Mouse (Mus musculus) heart, postnatal 0 days (tissue): ENCODE data around the gene Ipo7. TPM values are rescaled to one million over a fixed set of nuclear protein-coding genes. Genes with fewer than 3 reads are reported as not detected.

Source experiments
- ATAC-seq: fragments of 200-750 bp; cut with Nextera tagmentation; 2 replicates; pipeline ENCODE4 v1.8.0; 2017; ENCODE audit warnings: low read depth, moderate number of reproducible peaks, moderate library complexity; ENCODE audit not compliant: insufficient read depth
- DNase-seq: peaks from one replicate; pipeline ENCODE4 v3.0.0-alpha.2; 2016; ENCODE audit warnings: low spot score
- H3K27ac ChIP-seq: fragments of 300-500 bp; sonication (generic); 2 replicates; pipeline ENCODE4 v1.5.1; 2014; ENCODE audit warnings: low read depth, mild to moderate bottlenecking
- H3K27me3 ChIP-seq: fragments of 300-500 bp; sonication (generic); 2 replicates; pipeline ENCODE4 v1.6.1; 2014; ENCODE audit warnings: low read length, mixed read lengths; ENCODE audit not compliant: control insufficient read depth, insufficient read depth
- H3K36me3 ChIP-seq: fragments of 300-500 bp; sonication (generic); replicated peaks from 2 replicates; pipeline ENCODE4 v1.6.1; 2014; ENCODE audit warnings: low read length, mixed read lengths; ENCODE audit not compliant: control insufficient read depth, insufficient read depth
- H3K4me1 ChIP-seq: fragments of 300-500 bp; sonication (generic); 2 replicates; pipeline ENCODE4 v1.6.1; 2014; ENCODE audit warnings: antibody characterized with exemption; ENCODE audit not compliant: control insufficient read depth, insufficient read depth
- H3K4me2 ChIP-seq: fragments of 300-500 bp; sonication (generic); 2 replicates; pipeline ENCODE4 v1.6.1; 2014; ENCODE audit warnings: low read depth, mild to moderate bottlenecking, low read length, moderate library complexity
- H3K4me3 ChIP-seq: fragments of 300-500 bp; sonication (generic); 2 replicates; pipeline ENCODE4 v1.5.1; 2014; ENCODE audit warnings: low read depth, low read length
- H3K9ac ChIP-seq: fragments of 300-500 bp; sonication (generic); replicated peaks from 2 replicates; pipeline ENCODE4 v1.6.1; 2014; ENCODE audit warnings: low read depth, low read length, mixed read lengths
- H3K9me3 ChIP-seq: fragments of 300-500 bp; sonication (generic); replicated peaks from 2 replicates; pipeline ENCODE4 v1.6.1; 2016; ENCODE audit warnings: low read length; ENCODE audit not compliant: control insufficient read depth
- CTCF ChIP-seq: IDR thresholded peaks from 2 replicates; pipeline ENCODE4 v1.5.1; 2016; ENCODE audit warnings: antibody characterized with exemption, control low read depth, low read depth
- EP300 ChIP-seq: IDR thresholded peaks from 2 replicates; pipeline ENCODE4 v1.6.1; 2016; ENCODE audit warnings: antibody characterized with exemption, low read depth
- WGBS: fragments of 180-500 bp; shearing (Covaris S2); extraction: QIAGEN DNeasy Blood & Tissue Kit; methylation state at CpG from one replicate; pipeline ENCODE4 v1.1.7; 2014; 5-methylcytosine and 5-hydroxymethylcytosine counted together
- polyA plus RNA-seq: library from polyadenylated mRNA; unstranded; fragments of >200 nt; fragmentation: Nextera tagmentation; extraction: Ambion mirVana; gene quantifications from 2 replicates; pipeline ENCODE4 v1.2.1, GENCODE M21; 2015
- total RNA-seq: library from RNA; depleted of rRNA; stranded (reverse); fragments of >200 nt; gene quantifications from 2 replicates; pipeline ENCODE4 v1.2.3, GENCODE M21; 2014; ENCODE audit warnings: low replicate concordance

Ipo7 gene
- total and polyA plus RNA-seq, 2 experiments from 2014 or later = 24.3 to 72.6 TPM

GRCm38 (mm10) chr7:109998388-109998787, 19.7 kb upstream of the Ipo7 start:
- no peaks in the 10 kb centered on the region for H3K27me3 ChIP-seq
- TF ChIP-seq CTCF (no peak), EP300 (no peak)
- H3K36me3 ChIP-seq = no peaks in the 10 kb centered on the region
- H3K27ac ChIP-seq = no peak overlapping the region
- no peak for ATAC-seq
- no peak overlapping the region for H3K4me3 ChIP-seq
- 80% methylated on average over 4 of the region's 4 CpGs for WGBS
- H3K9ac ChIP-seq = no peak overlapping the region
- H3K4me2 ChIP-seq = no peak overlapping the region
- H3K9me3 ChIP-seq = no peaks in the 10 kb centered on the region
- DNase-seq = no peak
- peaks cover 12% of the 10 kb centered on the region for H3K4me1 ChIP-seq

GRCm38 (mm10) chr7:110002092-110002491, 16.0 kb upstream of the Ipo7 start:
- H3K9ac ChIP-seq = no peak overlapping the region
- H3K27ac ChIP-seq = no peak overlapping the region
- H3K9me3 ChIP-seq = no peaks in the 10 kb centered on the region
- H3K4me2 ChIP-seq = no peak overlapping the region
- TF ChIP-seq EP300 = no peak
- TF ChIP-seq CTCF = no peak
- 0 out of 2 replicates have a peak, but pooled peaks cover 4% of the 10 kb centered on the region for H3K4me1 ChIP-seq
- H3K27me3 ChIP-seq = no peaks in the 10 kb centered on the region
- ATAC-seq (no peak), DNase-seq (no peak)
- no peaks in the 10 kb centered on the region for H3K36me3 ChIP-seq
- no peak overlapping the region for H3K4me3 ChIP-seq

- Histone ChIP-seq H3K27me3 (no peaks in the 10 kb centered on the region), H3K4me1 (0 out of 2 replicates have a peak, but pooled peaks cover 4% of the 10 kb centered on the region), H3K9ac (peak overlapping the region; percentile 40; the same call in 1 of the 2 replicates), H3K36me3 (no peaks in the 10 kb centered on the region), H3K27ac (no peak overlapping the region), H3K4me2 (peak overlapping the region; percentile 52), H3K9me3 (no peaks in the 10 kb centered on the region), H3K4me3 (peak overlapping the region; percentile 19)
- DNase-seq (peak; percentile 53), ATAC-seq (peak; percentile 87)
- TF ChIP-seq EP300 = no peak
- TF ChIP-seq CTCF = no peak
- 7% methylated on average over 20 of the region's 20 CpGs for WGBS
These were observed 15.1 kb upstream of the Ipo7 start for GRCm38 (mm10) chr7:110002968-110003367.

GRCm38 (mm10) chr7:110005976-110006375, 12.1 kb upstream of the Ipo7 start:
- Histone ChIP-seq H3K4me1 (0 out of 2 replicates have a peak, but pooled peaks cover 4% of the 10 kb centered on the region), H3K36me3 (no peaks in the 10 kb centered on the region), H3K27me3 (no peaks in the 10 kb centered on the region), H3K4me3 (no peak overlapping the region), H3K9me3 (no peaks in the 10 kb centered on the region), H3K27ac (no peak overlapping the region), H3K4me2 (no peak overlapping the region), H3K9ac (no peak overlapping the region)
- ATAC-seq (no peak), DNase-seq (no peak)
- TF ChIP-seq EP300 (no peak), CTCF (no peak)

GRCm38 (mm10) chr7:110006471-110007195, 11.4 kb upstream of the Ipo7 start:
- Histone ChIP-seq H3K36me3 (no peaks in the 10 kb centered on the region), H3K4me3 (no peak overlapping the region), H3K9ac (no peak overlapping the region), H3K9me3 (no peaks in the 10 kb centered on the region), H3K4me1 (0 out of 2 replicates have a peak, but pooled peaks cover 4% of the 10 kb centered on the region), H3K27ac (no peak overlapping the region), H3K27me3 (no peaks in the 10 kb centered on the region), H3K4me2 (no peak overlapping the region)
- ATAC-seq (no peak), DNase-seq (no peak)
- TF ChIP-seq EP300 = no peak
- no peak for TF ChIP-seq CTCF
- whole genome bisulfite sequencing = 69% methylated on average over 5 of the region's 5 CpGs

GRCm38 (mm10) chr7:110008513-110008912, 9.6 kb upstream of the Ipo7 start:
- Histone ChIP-seq H3K36me3 (no peaks in the 10 kb centered on the region), H3K4me2 (no peak overlapping the region), H3K27me3 (no peaks in the 10 kb centered on the region), H3K9me3 (no peaks in the 10 kb centered on the region), H3K4me1 (no peaks in the 10 kb centered on the region), H3K27ac (no peak overlapping the region), H3K9ac (no peak overlapping the region), H3K4me3 (no peak overlapping the region)
- ATAC-seq (no peak), DNase-seq (no peak)
- TF ChIP-seq EP300 = no peak
- 84% methylated on average over 1 of the region's 1 CpGs for WGBS
